Mouse (Mus musculus): ENCODE results near the gene Kif6. TPM values are rescaled to one million over a fixed set of nuclear protein-coding genes. Genes with fewer than 3 reads are reported as not detected.

Kif6 gene
- 2.6 and 2.8 TPM in 2 replicates for polyA plus RNA-seq (2016; fragmentation: Nextera tagmentation; extraction: Ambion mirVana)

GRCm38 (mm10) chr17:49614577-49615235 lies at the start of gene Kif6:
TSS of gene Kif6 (plus strand) at chr17:49615136.
- Histone ChIP-seq H3K4me1 (peaks cover 13% of the 10 kb centered on the region), H3K4me3 (peak within 1 kb of the TSS; percentile 73), H3K27ac (peak within 1 kb of the TSS; percentile 82), H3K27me3 (ENCODE audit: poor library complexity, severe bottlenecking) (peaks cover 4% of the 10 kb centered on the region), H3K9me3 (no peaks in the 10 kb centered on the region), H3K36me3 (replicated peaks) (no peaks in the 10 kb centered on the region)
- 3% methylated on average over 27 of the region's 27 CpGs for WGBS
- DNase-seq (ENCODE audit: extremely low spot score, low spot score): peak; percentile 88

GRCm38 (mm10) chr17:49568717-49569116 lies 46.2 kb upstream of the Kif6 start:
- Histone ChIP-seq H3K27ac (no peak overlapping the region), H3K27me3 (ENCODE audit: poor library complexity, severe bottlenecking) (peaks cover 31% of the 10 kb centered on the region), H3K36me3 (replicated peaks) (no peaks in the 10 kb centered on the region), H3K4me3 (no peak overlapping the region), H3K9me3 (no peaks in the 10 kb centered on the region), H3K4me1 (peaks cover 11% of the 10 kb centered on the region)
- DNase-seq (ENCODE audit: extremely low spot score, low spot score): no peak
- WGBS: 81% methylated on average over 8 of the region's 8 CpGs

GRCm38 (mm10) chr17:49577321-49577720 lies 37.6 kb upstream of the Kif6 start:
- WGBS: 94% methylated on average over 3 of the region's 3 CpGs
- Histone ChIP-seq H3K4me1 (no peaks in the 10 kb centered on the region), H3K27ac (no peak overlapping the region), H3K9me3 (no peaks in the 10 kb centered on the region; the same call in 1 of the 2 replicates), H3K27me3 (ENCODE audit: poor library complexity, severe bottlenecking) (no peaks in the 10 kb centered on the region), H3K4me3 (no peak overlapping the region), H3K36me3 (replicated peaks) (no peaks in the 10 kb centered on the region)
- no peak for DNase-seq (ENCODE audit: extremely low spot score, low spot score)

GRCm38 (mm10) chr17:49582471-49582870 lies 32.5 kb upstream of the Kif6 start:
- Histone ChIP-seq H3K9me3 (no peaks in the 10 kb centered on the region), H3K27ac (no peak overlapping the region), H3K4me3 (no peak overlapping the region), H3K4me1 (no peaks in the 10 kb centered on the region), H3K27me3 (ENCODE audit: poor library complexity, severe bottlenecking) (no peaks in the 10 kb centered on the region), H3K36me3 (replicated peaks) (no peaks in the 10 kb centered on the region)
- 80% methylated on average over 11 of the region's 11 CpGs for WGBS
- DNase-seq (ENCODE audit: extremely low spot score, low spot score): no peak

GRCm38 (mm10) chr17:49590051-49590450 lies 24.9 kb upstream of the Kif6 start:
- DNase-seq (ENCODE audit: extremely low spot score, low spot score): no peak

GRCm38 (mm10) chr17:49605397-49605796 lies 9.5 kb upstream of the Kif6 start:
- no peak for DNase-seq (ENCODE audit: extremely low spot score, low spot score)
- H3K36me3 ChIP-seq (replicated peaks): no peaks in the 10 kb centered on the region
- H3K27me3 ChIP-seq (ENCODE audit: poor library complexity, severe bottlenecking): peaks cover 7% of the 10 kb centered on the region; the same call in 1 of the 2 replicates
- 81% methylated on average over 4 of the region's 4 CpGs for WGBS
- H3K4me3 ChIP-seq: no peak overlapping the region
- H3K4me1 ChIP-seq: peaks cover 14% of the 10 kb centered on the region
- no peak overlapping the region for H3K27ac ChIP-seq
- H3K9me3 ChIP-seq: no peaks in the 10 kb centered on the region; the same call in 1 of the 2 replicates

More at GRCm38 (mm10) chr17:49590051-49590450, 24.9 kb upstream of the Kif6 start:
- Histone ChIP-seq H3K27ac (no peak overlapping the region), H3K27me3 (ENCODE audit: poor library complexity, severe bottlenecking) (no peaks in the 10 kb centered on the region), H3K4me1 (peaks cover 10% of the 10 kb centered on the region), H3K4me3 (no peak overlapping the region), H3K36me3 (replicated peaks) (no peaks in the 10 kb centered on the region), H3K9me3 (no peaks in the 10 kb centered on the region)
- 55% methylated on average over 8 of the region's 8 CpGs for WGBS

GRCm38 (mm10) chr17:49607351-49608027 lies 7.4 kb upstream of the Kif6 start:
- H3K36me3 ChIP-seq (replicated peaks): no peaks in the 10 kb centered on the region
- no peaks in the 10 kb centered on the region for H3K9me3 ChIP-seq
- H3K27me3 ChIP-seq (ENCODE audit: poor library complexity, severe bottlenecking): peaks cover 7% of the 10 kb centered on the region; the same call in 1 of the 2 replicates
- no peak for DNase-seq (ENCODE audit: extremely low spot score, low spot score)
- H3K27ac ChIP-seq: no peak overlapping the region
- H3K4me1 ChIP-seq: peaks cover 14% of the 10 kb centered on the region
- WGBS: 26% methylated on average over 7 of the region's 7 CpGs
- H3K4me3 ChIP-seq: no peak overlapping the region

- 76% methylated on average over 8 of the region's 8 CpGs for WGBS
- Histone ChIP-seq H3K4me1 (peaks cover 22% of the 10 kb centered on the region), H3K36me3 (replicated peaks) (no peaks in the 10 kb centered on the region), H3K4me3 (no peak overlapping the region), H3K27me3 (ENCODE audit: poor library complexity, severe bottlenecking) (peaks cover 7% of the 10 kb centered on the region; the same call in 1 of the 2 replicates), H3K9me3 (no peaks in the 10 kb centered on the region), H3K27ac (no peak overlapping the region)
- no peak for DNase-seq (ENCODE audit: extremely low spot score, low spot score)
These were observed 4.6 kb upstream of the Kif6 start for GRCm38 (mm10) chr17:49610296-49610695.

- Histone ChIP-seq H3K9me3 (no peaks in the 10 kb centered on the region), H3K27ac (peak overlapping the region; percentile 82), H3K4me3 (peak overlapping the region; percentile 73), H3K36me3 (replicated peaks) (no peaks in the 10 kb centered on the region), H3K4me1 (peaks cover 13% of the 10 kb centered on the region), H3K27me3 (ENCODE audit: poor library complexity, severe bottlenecking) (peaks cover 4% of the 10 kb centered on the region)
- no peak for DNase-seq (ENCODE audit: extremely low spot score, low spot score)
- under 1% methylated on average over 26 of the region's 26 CpGs for WGBS
These were observed 310 bp downstream of the Kif6 start for GRCm38 (mm10) chr17:49615241-49615651.

- Histone ChIP-seq H3K36me3 (replicated peaks) (no peaks in the 10 kb centered on the region), H3K27me3 (ENCODE audit: poor library complexity, severe bottlenecking) (no peaks in the 10 kb centered on the region), H3K4me1 (peaks cover 3% of the 10 kb centered on the region; the same call in 1 of the 2 replicates), H3K4me3 (no peak overlapping the region), H3K9me3 (no peaks in the 10 kb centered on the region), H3K27ac (no peak overlapping the region)
- WGBS: 81% methylated on average over 9 of the region's 9 CpGs
- DNase-seq (ENCODE audit: extremely low spot score, low spot score): no peak
These were observed 9.6 kb downstream of the Kif6 start for GRCm38 (mm10) chr17:49624572-49624971.

GRCm38 (mm10) chr17:49627011-49627794 lies 12.3 kb downstream of the Kif6 start:
- Histone ChIP-seq H3K4me1 (peaks cover 3% of the 10 kb centered on the region; the same call in 1 of the 2 replicates), H3K9me3 (no peaks in the 10 kb centered on the region), H3K27me3 (ENCODE audit: poor library complexity, severe bottlenecking) (no peaks in the 10 kb centered on the region), H3K36me3 (replicated peaks) (no peaks in the 10 kb centered on the region), H3K4me3 (no peak overlapping the region), H3K27ac (no peak overlapping the region)
- no peak for DNase-seq (ENCODE audit: extremely low spot score, low spot score)
- 89% methylated on average over 13 of the region's 13 CpGs for WGBS

- H3K27ac ChIP-seq: no peak overlapping the region
- no peaks in the 10 kb centered on the region for H3K9me3 ChIP-seq
- WGBS: 92% methylated on average over 8 of the region's 8 CpGs
- no peaks in the 10 kb centered on the region for H3K27me3 ChIP-seq (ENCODE audit: poor library complexity, severe bottlenecking)
- no peak overlapping the region for H3K4me3 ChIP-seq
- peaks cover 6% of the 10 kb centered on the region for H3K4me1 ChIP-seq
- no peak for DNase-seq (ENCODE audit: extremely low spot score, low spot score)
- no peaks in the 10 kb centered on the region for H3K36me3 ChIP-seq (replicated peaks)
These were observed 13.9 kb downstream of the Kif6 start for GRCm38 (mm10) chr17:49628875-49629274.

Measured in forebrain, embryonic 10.5 days (tissue).